Mouse (Mus musculus) testis, postnatal 10 days (tissue): ENCODE data around the gene Neurog3.

Experiments used
- DNase-seq: peaks from one replicate; pipeline ENCODE4 v3.0.0; 2021; ENCODE audit warnings: low spot score

Neurog3 gene

GRCm38 (mm10) chr10:62138040-62138439, 5.2 kb downstream of the Neurog3 start:
- peak; percentile 70 for DNase-seq

DNA sequence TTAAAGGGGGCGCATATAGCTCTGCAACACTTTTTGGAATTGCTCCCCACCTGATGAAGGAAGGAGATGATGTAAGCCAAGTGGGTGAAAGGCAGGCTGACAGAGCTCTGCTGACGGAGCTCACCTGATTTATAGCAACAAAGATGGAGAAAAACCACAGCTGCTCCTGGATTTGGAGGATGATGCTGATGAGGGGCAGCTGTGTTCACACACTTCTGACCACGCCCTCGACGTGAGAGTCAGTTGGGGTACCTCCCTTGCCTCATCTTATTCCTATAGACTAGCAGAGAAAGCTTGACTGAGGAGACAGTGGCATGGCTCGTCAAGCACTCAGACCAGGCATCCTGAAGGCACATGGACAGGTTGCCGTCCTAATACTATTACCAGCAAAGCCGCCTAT, 10.9 kb downstream of the Neurog3 start, which contains the start of gene Fam241b:
TSS of gene Fam241b (minus strand) at position 101 of the 400 bp plus-strand sequence.
- DNase-seq = no peak

- no peak for DNase-seq
These were observed 13.1 kb downstream of the Neurog3 start for GRCm38 (mm10) chr10:62145957-62146356.

DNA sequence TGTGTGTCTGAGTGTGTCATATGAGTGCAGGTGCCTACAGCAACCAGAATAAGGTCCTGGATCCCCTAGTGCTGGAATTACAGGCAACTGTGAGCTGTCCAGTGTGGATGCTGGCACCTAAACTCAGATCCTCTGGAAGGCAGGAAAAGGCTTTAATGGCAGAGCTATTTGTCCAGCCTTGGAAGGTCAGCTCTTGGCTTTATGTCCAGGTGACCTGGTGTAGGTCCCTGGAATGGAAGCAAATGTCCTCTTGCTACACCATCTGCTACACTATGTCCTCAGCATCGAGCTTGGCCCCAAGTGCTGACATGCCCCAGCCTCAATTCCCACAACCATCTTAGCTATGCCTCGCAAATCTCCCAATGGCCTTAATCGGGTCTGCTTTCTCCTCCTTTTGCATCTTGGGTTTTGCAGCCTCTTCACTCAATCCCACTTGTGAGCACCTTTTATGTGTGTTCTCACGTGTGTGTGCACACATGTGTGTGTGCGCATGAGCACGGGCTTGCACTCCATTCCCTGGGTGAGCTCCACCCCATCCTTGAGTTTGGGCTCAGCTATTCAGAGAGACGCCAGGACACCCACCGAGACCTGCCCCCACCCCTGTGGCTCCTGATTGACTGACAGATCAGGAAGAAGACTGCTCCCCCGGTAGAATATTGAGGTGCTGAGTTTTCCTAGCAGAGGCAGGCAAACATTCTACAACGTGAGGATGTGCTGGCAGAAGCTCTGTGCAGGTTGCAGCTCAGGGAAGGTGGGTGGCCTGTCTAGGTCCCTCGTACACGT, 14.8 kb downstream of the Neurog3 start:
- no peak for DNase-seq

DNA sequence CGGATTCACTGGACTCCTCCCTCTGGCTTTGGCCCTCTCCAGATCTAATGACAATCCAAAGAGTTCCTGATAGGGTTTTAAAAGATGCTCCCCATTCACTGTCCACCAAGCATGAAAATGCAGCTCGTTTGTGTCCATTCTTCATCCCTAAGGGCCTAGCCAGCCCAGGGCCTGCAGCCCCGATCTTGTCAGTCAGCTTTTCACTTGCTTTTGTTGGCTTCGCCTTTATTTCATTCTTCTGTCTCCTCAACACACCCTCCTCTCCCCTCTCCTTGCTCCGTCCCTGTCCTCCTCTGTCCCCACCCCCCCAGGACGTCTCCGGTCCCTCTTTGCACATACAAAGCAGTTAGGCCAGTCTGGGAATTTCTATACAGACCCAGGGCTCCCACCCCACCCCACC, 17.0 kb downstream of the Neurog3 start:
- no peak for DNase-seq

- no peak for DNase-seq
These were observed 29.5 kb downstream of the Neurog3 start for GRCm38 (mm10) chr10:62162410-62162809.

GRCm38 (mm10) chr10:62172841-62173553, 40.1 kb downstream of the Neurog3 start:
- DNase-seq = no peak

- no peak for DNase-seq
These were observed 41.1 kb downstream of the Neurog3 start for GRCm38 (mm10) chr10:62173941-62174448.

GRCm38 (mm10) chr10:62174533-62175313, 41.8 kb downstream of the Neurog3 start:
- no peak for DNase-seq

GRCm38 (mm10) chr10:62179944-62180343, 47.1 kb downstream of the Neurog3 start:
- DNase-seq = no peak

- no peak for DNase-seq
These were observed 48.8 kb downstream of the Neurog3 start for GRCm38 (mm10) chr10:62181701-62182100.

GRCm38 (mm10) chr10:62182471-62183014, 49.7 kb downstream of the Neurog3 start:
- DNase-seq = no peak

- DNase-seq = peak; percentile 99
These were observed 50.2 kb downstream of the Neurog3 start for GRCm38 (mm10) chr10:62183053-62183452.
